Mouse (Mus musculus) midbrain, postnatal 0 days (tissue): Measurements from ENCODE around the gene Usp10. TPM values are rescaled to one million over a fixed set of nuclear protein-coding genes. Genes with fewer than 3 reads are reported as not detected.

Experiments
- ATAC-seq: fragments of 200-750 bp; cut with Nextera tagmentation; 2 replicates; pipeline ENCODE4 v1.8.0; 2017; ENCODE audit warnings: moderate number of reproducible peaks, mild to moderate bottlenecking, moderate TSS enrichment, moderate library complexity; ENCODE audit not compliant: low FRiP score
- DNase-seq: peaks from one replicate; pipeline ENCODE4 v3.0.0-alpha.2; 2015; ENCODE audit warnings: low spot score
- H3K27ac ChIP-seq: fragments of 300-500 bp; sonication (generic); 2 replicates; pipeline ENCODE4 v1.5.1; 2014; ENCODE audit warnings: low read depth, mild to moderate bottlenecking, low read length, mixed read lengths
- H3K27me3 ChIP-seq: fragments of 300-500 bp; sonication (generic); 2 replicates; pipeline ENCODE4 v1.6.1; 2014; ENCODE audit warnings: low read length, control low read depth, mixed read lengths; ENCODE audit not compliant: insufficient read depth
- H3K36me3 ChIP-seq: fragments of 300-500 bp; sonication (generic); 2 replicates; pipeline ENCODE4 v1.6.1; 2014; ENCODE audit warnings: low read length, control low read depth, mixed read lengths; ENCODE audit not compliant: insufficient read depth
- H3K4me1 ChIP-seq: fragments of 300-500 bp; sonication (generic); 2 replicates; pipeline ENCODE4 v1.6.1; 2014; ENCODE audit warnings: mild to moderate bottlenecking, control low read depth, antibody characterized with exemption, low read length, mixed read lengths; ENCODE audit not compliant: insufficient read depth
- H3K4me2 ChIP-seq: fragments of 300-500 bp; sonication (generic); 2 replicates; pipeline ENCODE4 v1.6.1; 2014; ENCODE audit warnings: low read depth, mild to moderate bottlenecking, low read length, mixed read lengths; ENCODE audit not compliant: poor library complexity, severe bottlenecking
- H3K4me3 ChIP-seq: fragments of 300-500 bp; sonication (generic); 2 replicates; pipeline ENCODE4 v1.5.1; 2014; ENCODE audit warnings: low read depth, mild to moderate bottlenecking, low read length, moderate library complexity
- H3K9ac ChIP-seq: fragments of 300-500 bp; sonication (generic); replicated peaks from 2 replicates; pipeline ENCODE4 v1.6.1; 2014; ENCODE audit warnings: mild to moderate bottlenecking, low read length, moderate library complexity, mixed read lengths; ENCODE audit not compliant: poor library complexity, severe bottlenecking
- H3K9me3 ChIP-seq: fragments of 300-500 bp; sonication (generic); 2 replicates; pipeline ENCODE4 v1.6.1; 2016; ENCODE audit warnings: low read length, control low read depth
- CTCF ChIP-seq: IDR thresholded peaks from 2 replicates; pipeline ENCODE4 v1.5.1; 2016; ENCODE audit warnings: antibody characterized with exemption, mild to moderate bottlenecking
- WGBS: fragments of 180-500 bp; shearing (Covaris S2); extraction: QIAGEN DNeasy Blood & Tissue Kit; methylation state at CpG from one replicate; pipeline ENCODE4 v1.1.7; 2014; 5-methylcytosine and 5-hydroxymethylcytosine counted together
- polyA plus RNA-seq: library from polyadenylated mRNA; unstranded; fragments of >200 nt; fragmentation: Nextera tagmentation; extraction: Ambion mirVana; gene quantifications from 2 replicates; pipeline ENCODE4 v1.2.1, GENCODE M21; 2015
- total RNA-seq: library from RNA; depleted of rRNA; stranded (reverse); fragments of >200 nt; gene quantifications from 2 replicates; pipeline ENCODE4 v1.2.3, GENCODE M21; 2014

Usp10 gene
- total and polyA plus RNA-seq, 2 experiments from 2014 or later = 88.8 to 93.6 TPM

- no peaks in the 10 kb centered on the region for H3K27me3 ChIP-seq
- H3K4me2 ChIP-seq = peak overlapping the region; percentile 74
- no peaks in the 10 kb centered on the region for H3K9me3 ChIP-seq
- no peak for TF ChIP-seq CTCF
- DNase-seq (peak; percentile 14), ATAC-seq (no peak; the same call in 1 of the 2 replicates)
- peak overlapping the region; percentile 50 for H3K4me3 ChIP-seq
- under 1% methylated on average over 30 of the region's 30 CpGs for WGBS
- H3K27ac ChIP-seq = peak overlapping the region; percentile 89
- peak overlapping the region; percentile 92 for H3K9ac ChIP-seq
- peaks cover 23% of the 10 kb centered on the region for H3K4me1 ChIP-seq
- H3K36me3 ChIP-seq = no peaks in the 10 kb centered on the region
These were observed 1.2 kb downstream of the Usp10 start for GRCm38 (mm10) chr8:119911258-119911962.

GRCm38 (mm10) chr8:119912643-119913042 is 2.5 kb downstream of the Usp10 start:
- Histone ChIP-seq H3K9ac (no peak overlapping the region; the same call in 1 of the 2 replicates), H3K4me3 (peak overlapping the region; percentile 12; the same call in 1 of the 2 replicates), H3K4me1 (peaks cover 23% of the 10 kb centered on the region), H3K9me3 (no peaks in the 10 kb centered on the region), H3K27me3 (no peaks in the 10 kb centered on the region), H3K36me3 (no peaks in the 10 kb centered on the region), H3K4me2 (peak overlapping the region; percentile 74), H3K27ac (no peak overlapping the region; the same call in 1 of the 2 replicates)
- 37% methylated on average over 6 of the region's 6 CpGs for WGBS
- DNase-seq (no peak), ATAC-seq (no peak)
- no peak for TF ChIP-seq CTCF

DNA sequence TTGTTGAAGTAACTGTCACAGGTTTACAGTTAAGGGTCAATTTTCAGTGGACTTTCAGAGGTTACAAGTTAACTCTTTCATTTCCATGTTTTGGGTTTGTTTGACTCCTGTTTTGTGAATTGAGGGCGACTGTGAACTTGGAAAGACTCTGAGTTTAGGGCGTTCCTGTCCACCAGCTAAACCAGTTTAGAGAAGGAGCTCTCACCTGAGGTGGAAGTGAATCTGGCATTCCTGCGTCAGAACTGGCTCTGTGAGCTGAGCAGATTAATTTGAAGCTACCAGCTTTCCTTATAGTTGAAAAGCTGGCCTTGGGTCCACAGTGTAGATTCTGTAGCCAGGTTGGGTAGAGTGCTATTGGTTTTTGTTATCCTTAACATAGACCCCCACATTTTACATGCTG is 3.0 kb downstream of the Usp10 start:
- no peak for DNase-seq
- WGBS = 74% methylated on average over 3 of the region's 3 CpGs
- H3K4me1 ChIP-seq = peaks cover 23% of the 10 kb centered on the region
- H3K27ac ChIP-seq = no peak overlapping the region
- no peak overlapping the region; the same call in 1 of the 2 replicates for H3K4me3 ChIP-seq
- no peak for TF ChIP-seq CTCF
- H3K4me2 ChIP-seq = peak overlapping the region; percentile 74
- no peak for ATAC-seq
- H3K9me3 ChIP-seq = no peaks in the 10 kb centered on the region
- no peaks in the 10 kb centered on the region for H3K36me3 ChIP-seq
- no peaks in the 10 kb centered on the region for H3K27me3 ChIP-seq
- no peak overlapping the region for H3K9ac ChIP-seq

DNA sequence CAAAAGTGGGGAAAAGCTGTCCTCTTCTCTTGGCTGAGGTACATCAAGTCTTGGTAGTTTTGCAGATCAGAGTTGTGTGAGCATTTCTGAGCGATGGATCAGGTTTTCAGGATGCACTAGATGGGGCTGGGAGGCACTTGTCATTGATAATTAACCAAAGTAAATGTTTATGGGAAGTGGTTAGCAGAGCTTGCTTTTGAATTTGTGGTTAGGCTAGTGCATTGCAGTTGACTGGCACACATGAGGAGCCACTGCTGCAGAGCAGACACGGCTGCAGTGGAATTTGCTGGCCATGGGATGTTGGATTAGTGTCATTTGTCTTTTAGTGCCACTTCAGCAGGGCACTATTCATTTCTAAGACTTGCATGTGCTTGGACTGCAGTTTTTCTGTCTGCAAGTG is 4.0 kb downstream of the Usp10 start:
- WGBS = 53% methylated on average over 2 of the region's 2 CpGs
- no peak for TF ChIP-seq CTCF
- no peaks in the 10 kb centered on the region for H3K9me3 ChIP-seq

GRCm38 (mm10) chr8:119915298-119915697 is 5.1 kb downstream of the Usp10 start:
- Histone ChIP-seq H3K4me2 (no peak overlapping the region), H3K9ac (no peak overlapping the region), H3K9me3 (no peaks in the 10 kb centered on the region), H3K27ac (no peak overlapping the region), H3K27me3 (no peaks in the 10 kb centered on the region), H3K36me3 (no peaks in the 10 kb centered on the region), H3K4me3 (no peak overlapping the region), H3K4me1 (peaks cover 23% of the 10 kb centered on the region)
- 96% methylated on average over 4 of the region's 4 CpGs for WGBS
- no peak for DNase-seq
- TF ChIP-seq CTCF = no peak
- ATAC-seq = no peak

More for the DNA sequence above, 4.0 kb downstream of the Usp10 start:
- Histone ChIP-seq H3K4me1 (peaks cover 23% of the 10 kb centered on the region), H3K27me3 (no peaks in the 10 kb centered on the region), H3K4me3 (no peak overlapping the region), H3K36me3 (no peaks in the 10 kb centered on the region), H3K4me2 (no peak overlapping the region; the same call in 1 of the 2 replicates), H3K9ac (0 out of 2 replicates have a peak overlapping the region, but pooled peaks have one; percentile 1), H3K27ac (no peak overlapping the region)
- DNase-seq (no peak), ATAC-seq (no peak)

GRCm38 (mm10) chr8:119916237-119916892 is 6.2 kb downstream of the Usp10 start:
- 80% methylated on average over 16 of the region's 16 CpGs for WGBS
- no peaks in the 10 kb centered on the region for H3K9me3 ChIP-seq
- no peak for DNase-seq
- peaks cover 23% of the 10 kb centered on the region for H3K4me1 ChIP-seq
- H3K27ac ChIP-seq = no peak overlapping the region
- ATAC-seq = no peak
- no peak overlapping the region for H3K9ac ChIP-seq
- H3K36me3 ChIP-seq = no peaks in the 10 kb centered on the region
- H3K27me3 ChIP-seq = no peaks in the 10 kb centered on the region
- no peak for TF ChIP-seq CTCF
- H3K4me2 ChIP-seq = no peak overlapping the region
- H3K4me3 ChIP-seq = no peak overlapping the region
